Mouse (Mus musculus) 3T3-L1 (cell line): ENCODE measurements at regions not wholly inside any gene's neighbourhood (a gene's known extent, or its start where the extent isn't known, plus 50 kb on each side); places are given as distances from the start of the nearest gene placed in this dataset.

Experiments used
- DNase-seq: peaks from one replicate; pipeline ENCODE4 v3.0.0-alpha.2; 2015; ENCODE audit warnings: low read depth, low spot score

DNA sequence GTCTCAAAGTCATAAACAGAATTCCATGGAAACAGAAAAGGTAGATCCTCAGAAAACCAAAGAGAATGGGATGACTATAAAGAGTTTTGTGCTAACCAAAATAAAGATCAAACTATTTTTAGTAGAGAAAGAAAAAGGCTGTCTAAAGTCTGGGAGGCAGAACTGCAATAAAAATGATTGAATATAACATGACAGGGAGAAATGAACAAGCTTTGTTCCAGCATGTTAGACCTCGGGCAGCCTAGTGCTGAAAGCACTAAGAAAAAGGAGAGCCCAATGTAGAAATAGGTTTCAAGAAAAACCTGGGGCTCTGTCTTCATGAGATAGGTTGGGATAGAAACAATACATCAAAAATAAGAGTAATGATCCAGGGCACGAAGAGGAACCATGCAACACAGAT lies 135.4 kb upstream of the Pcdh7 start:
- DNase-seq, result no peak

DNA sequence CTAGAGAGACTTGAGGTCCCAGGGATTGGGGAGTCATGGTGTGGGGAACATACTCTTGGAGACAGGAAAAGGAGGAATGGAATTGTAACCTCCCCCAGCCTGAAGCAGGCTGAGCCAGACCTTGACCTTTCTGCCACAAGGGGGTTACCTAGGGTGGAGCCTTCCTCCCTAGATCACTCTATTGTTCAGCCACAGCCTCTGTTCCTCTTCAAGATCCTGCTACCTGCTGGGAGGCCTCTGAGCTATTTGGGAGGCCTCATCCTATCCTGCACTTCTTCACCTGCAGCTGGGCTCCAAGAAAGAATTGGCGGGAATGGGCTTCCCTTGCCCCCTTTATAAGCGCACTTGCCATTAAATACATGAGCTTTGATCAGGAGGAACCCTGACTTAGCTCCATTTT lies 130.8 kb upstream of the Pcdh7 start:
- no peak for DNase-seq

DNA sequence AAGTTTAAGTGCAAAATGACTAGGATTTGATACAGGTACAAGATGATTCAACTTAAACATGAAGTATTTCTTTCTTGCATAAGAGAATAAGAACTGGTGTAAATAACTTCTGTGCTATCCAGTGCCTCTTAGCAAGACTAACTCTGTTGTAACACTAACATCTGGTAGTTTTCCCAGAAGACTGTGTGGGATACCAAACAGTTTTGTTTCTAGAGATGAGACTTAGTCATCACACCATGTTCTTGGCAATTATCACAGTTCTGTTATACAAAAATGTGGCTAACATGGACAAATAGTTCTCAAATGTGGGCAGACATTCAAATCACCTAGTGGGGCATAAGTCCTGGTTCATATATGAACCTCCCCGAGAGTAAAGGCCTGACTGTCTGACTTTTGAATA lies 121.8 kb upstream of the Pcdh7 start:
- DNase-seq, result peak; percentile 38

DNA sequence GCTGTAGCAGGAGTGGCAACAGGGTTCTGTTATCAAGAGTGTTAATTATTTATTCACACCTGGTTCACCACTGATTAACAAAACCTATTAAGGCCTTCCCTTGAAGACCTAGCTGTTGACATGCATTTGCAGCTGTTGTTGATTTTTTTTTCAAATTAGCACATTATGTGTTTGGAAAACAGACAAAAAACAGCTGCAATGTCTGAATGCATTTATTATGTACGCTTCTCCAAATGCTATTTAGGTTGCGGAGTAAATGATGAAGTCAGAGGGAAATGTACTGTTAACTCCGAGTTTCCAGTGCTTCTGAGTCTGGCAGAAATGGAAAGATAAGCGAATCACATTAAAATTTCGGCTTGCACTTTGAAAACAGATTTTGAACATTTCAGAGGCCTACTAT lies 120.7 kb upstream of the Pcdh7 start:
- DNase-seq, result no peak

DNA sequence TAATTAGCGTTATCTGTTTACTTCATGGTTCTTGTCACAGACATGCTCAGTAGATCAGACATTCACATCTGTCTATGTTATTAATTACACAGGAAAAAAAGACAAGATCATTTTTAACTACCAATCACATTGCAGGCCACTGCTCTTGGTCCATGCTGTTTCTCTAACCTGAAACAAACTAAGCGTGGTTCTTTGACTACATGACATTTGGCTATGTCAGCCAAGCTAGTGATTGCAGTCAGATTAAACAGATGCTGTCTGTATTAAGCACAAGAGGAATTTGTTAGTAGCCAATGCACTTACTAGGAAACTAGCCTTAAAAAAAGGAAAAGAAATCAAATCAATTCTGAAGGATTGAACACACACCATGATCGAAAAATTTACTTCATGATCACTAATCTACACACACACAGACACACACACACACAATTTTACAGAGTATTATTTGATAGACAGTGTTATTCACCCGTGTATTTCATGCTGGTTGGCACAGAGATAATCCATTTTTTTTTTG lies 119.5 kb upstream of the Pcdh7 start:
- no peak for DNase-seq
